Mouse (Mus musculus): Measurements from ENCODE around the gene Klk1b9.
A peak's percentile ranks its signal among the peaks of the same experiment; 100 is the strongest.
"Not testable (repeated sequence)": the region's sequence is repeated elsewhere in the genome, so short reads cannot be mapped to it uniquely, and the experiment has no call there.

Klk1b9 gene

GRCm38 (mm10) chr7:43975761-43976160 is at the start of gene Klk1b9:
Klk1b9 (plus strand) TSS chr7:43976061.
- DNase-seq = not testable (repeated sequence)

GRCm38 (mm10) chr7:43928521-43928920 is 47.3 kb upstream of the Klk1b9 start:
- peak; percentile 12 for DNase-seq

- no peak for DNase-seq
These were observed 43.5 kb upstream of the Klk1b9 start for GRCm38 (mm10) chr7:43932337-43932736.

GRCm38 (mm10) chr7:43933440-43933839 is 42.4 kb upstream of the Klk1b9 start, which contains the start of gene Klk15:
Klk15 (plus strand) TSS chr7:43933740.
- no peak for DNase-seq

GRCm38 (mm10) chr7:43934747-43935146 is 41.1 kb upstream of the Klk1b9 start:
- no peak for DNase-seq

- DNase-seq = no peak
These were observed 39.3 kb upstream of the Klk1b9 start for GRCm38 (mm10) chr7:43936551-43936950.

- DNase-seq = not testable (repeated sequence)
These were observed 33.6 kb upstream of the Klk1b9 start for GRCm38 (mm10) chr7:43942293-43942692.

- DNase-seq = no peak
These were observed 31.1 kb upstream of the Klk1b9 start for GRCm38 (mm10) chr7:43944727-43945264.

- no peak for DNase-seq
These were observed 25.5 kb upstream of the Klk1b9 start, which contains the start of gene Klk1b8 for GRCm38 (mm10) chr7:43950364-43950763. Klk1b8 (plus strand) TSS chr7:43950664.

GRCm38 (mm10) chr7:43952703-43953102 is 23.2 kb upstream of the Klk1b9 start:
- no peak for DNase-seq

- no peak for DNase-seq
These were observed 9.4 kb upstream of the Klk1b9 start, which contains the start of gene Klk1b1 for GRCm38 (mm10) chr7:43966451-43966850. Klk1b1 (plus strand) TSS chr7:43966751.

GRCm38 (mm10) chr7:43967058-43967457 is 8.8 kb upstream of the Klk1b9 start:
- DNase-seq = no peak

- no peak for DNase-seq
These were observed 8.2 kb upstream of the Klk1b9 start for GRCm38 (mm10) chr7:43967612-43968011.

- no peak for DNase-seq
These were observed 9.8 kb downstream of the Klk1b9 start for GRCm38 (mm10) chr7:43985657-43986056.

GRCm38 (mm10) chr7:43994821-43995220 is 19.0 kb downstream of the Klk1b9 start:
- not testable (repeated sequence) for DNase-seq

- not testable (repeated sequence) for DNase-seq
These were observed 19.7 kb downstream of the Klk1b9 start, which contains the start of gene Klk1b11 for GRCm38 (mm10) chr7:43995577-43995976. Klk1b11 (plus strand) TSS chr7:43995877.

- DNase-seq = no peak
These were observed 29.0 kb downstream of the Klk1b9 start for GRCm38 (mm10) chr7:44004847-44005246.

GRCm38 (mm10) chr7:44011868-44012267 is 36.0 kb downstream of the Klk1b9 start, which contains the start of gene Klk1b26:
Klk1b26 (plus strand) TSS chr7:44012168.
- not testable (repeated sequence) for DNase-seq

GRCm38 (mm10) chr7:44014666-44015065 is 38.8 kb downstream of the Klk1b9 start:
- not testable (repeated sequence) for DNase-seq

GRCm38 (mm10) chr7:44015071-44015470 is 39.2 kb downstream of the Klk1b9 start:
- no peak for DNase-seq

All from lung, postnatal 14 days (tissue).